Mouse (Mus musculus): ENCODE results near the gene Smad3.

The Smad3 gene

DNA sequence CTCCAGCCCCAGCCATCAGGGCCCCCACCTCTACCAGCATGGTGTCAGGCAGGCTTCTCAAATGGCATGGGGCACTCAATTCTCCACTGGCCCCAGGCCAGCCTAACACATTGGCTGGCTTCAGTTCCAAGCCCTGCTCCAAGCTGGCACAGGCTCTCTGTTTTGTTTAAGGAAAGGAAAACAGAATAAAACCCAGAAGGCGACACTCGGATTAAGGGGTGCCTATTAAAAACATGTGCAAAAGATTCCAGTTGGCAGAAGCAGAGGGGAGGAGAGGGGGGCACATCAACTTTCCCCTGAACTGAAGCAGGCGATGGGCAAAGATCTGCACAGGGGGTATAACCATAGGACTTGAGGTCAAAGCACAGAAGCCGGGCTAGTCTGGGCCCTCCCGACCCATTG, 98.8 kb downstream of the Smad3 start:
- DNase-seq, result no peak

- no peak for DNase-seq
These were observed 99.4 kb downstream of the Smad3 start for GRCm38 (mm10) chr9:63658436-63658835.

DNA sequence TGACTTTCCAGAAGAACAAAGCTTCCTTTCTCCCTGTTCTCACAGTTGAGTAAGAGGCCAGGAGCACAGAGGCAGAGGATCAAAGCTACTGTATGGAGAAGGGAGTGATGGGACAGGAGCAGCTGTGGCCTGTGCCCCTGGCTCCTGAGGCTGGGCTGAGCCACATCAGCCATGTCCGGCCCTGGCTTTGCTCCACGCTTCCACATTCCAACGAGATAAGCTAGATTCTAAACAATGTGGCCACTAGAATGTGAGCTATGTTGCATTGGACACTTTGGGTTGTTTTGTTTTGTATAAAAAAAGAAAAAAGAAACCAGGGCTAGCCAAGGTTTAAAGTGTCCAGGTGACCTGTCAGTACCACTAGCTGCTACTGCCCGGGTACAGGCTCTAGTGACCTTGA, 100.6 kb downstream of the Smad3 start:
- DNase-seq, result no peak

DNA sequence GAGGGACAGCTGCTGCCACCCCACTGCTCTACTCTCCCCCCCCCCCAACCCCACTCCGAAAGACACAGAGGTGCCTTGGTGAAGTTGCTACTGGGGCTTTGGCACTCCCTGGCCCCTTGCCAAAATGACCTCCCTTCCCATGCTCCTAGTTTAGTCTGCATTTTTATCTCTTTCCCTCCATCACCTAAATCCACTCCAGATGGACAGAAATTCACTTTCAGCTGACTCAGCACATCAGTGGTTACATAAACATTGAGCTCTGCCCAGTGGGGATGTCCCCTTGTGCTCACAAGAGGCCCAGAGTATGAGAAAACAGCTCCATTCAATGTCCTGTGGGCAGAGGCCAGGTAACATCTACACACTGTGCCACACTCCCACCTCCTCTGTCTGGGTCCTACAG, 102.7 kb downstream of the Smad3 start:
- DNase-seq, result no peak

DNA sequence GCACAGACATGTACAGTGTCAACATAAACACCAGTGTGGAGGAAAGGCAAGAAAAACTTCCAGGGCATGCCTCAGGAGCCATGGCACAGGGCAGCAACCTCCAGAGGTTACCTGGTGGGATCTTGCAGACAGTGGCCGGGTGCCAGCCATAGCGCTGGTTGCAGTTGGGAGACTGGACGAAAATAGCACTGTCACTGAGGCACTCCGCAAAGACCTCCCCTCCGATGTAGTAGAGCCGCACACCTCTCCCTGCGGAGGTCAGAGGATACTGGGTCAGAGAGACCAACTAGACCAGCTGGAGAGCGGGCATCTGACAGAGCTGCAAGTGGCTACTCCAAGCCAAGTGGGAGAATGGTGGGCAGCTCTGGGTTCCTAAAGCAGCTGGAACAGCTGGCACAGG, 103.2 kb downstream of the Smad3 start:
- no peak for DNase-seq

- no peak for DNase-seq
These were observed 104.1 kb downstream of the Smad3 start for GRCm38 (mm10) chr9:63653666-63654065.

DNA sequence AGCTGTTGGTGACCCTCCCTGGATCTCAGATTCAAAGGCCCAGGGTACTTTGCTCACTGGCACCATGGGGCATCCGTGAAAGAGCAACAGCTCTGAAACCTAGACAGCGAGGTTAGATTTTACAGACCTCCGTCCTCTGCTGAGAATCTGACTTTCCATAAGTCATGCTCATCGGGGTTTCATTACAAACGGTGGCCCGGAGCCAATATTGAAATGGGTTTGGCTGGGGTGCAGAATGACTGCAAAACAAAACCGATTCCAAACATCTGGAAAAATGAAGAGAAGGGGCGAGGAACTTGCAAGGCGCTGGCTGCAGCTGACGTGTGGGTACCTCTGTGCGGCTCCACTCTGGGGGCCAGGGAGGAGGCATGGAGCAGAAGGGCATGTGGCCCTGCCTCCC, 106.2 kb downstream of the Smad3 start:
- no peak for DNase-seq

DNA sequence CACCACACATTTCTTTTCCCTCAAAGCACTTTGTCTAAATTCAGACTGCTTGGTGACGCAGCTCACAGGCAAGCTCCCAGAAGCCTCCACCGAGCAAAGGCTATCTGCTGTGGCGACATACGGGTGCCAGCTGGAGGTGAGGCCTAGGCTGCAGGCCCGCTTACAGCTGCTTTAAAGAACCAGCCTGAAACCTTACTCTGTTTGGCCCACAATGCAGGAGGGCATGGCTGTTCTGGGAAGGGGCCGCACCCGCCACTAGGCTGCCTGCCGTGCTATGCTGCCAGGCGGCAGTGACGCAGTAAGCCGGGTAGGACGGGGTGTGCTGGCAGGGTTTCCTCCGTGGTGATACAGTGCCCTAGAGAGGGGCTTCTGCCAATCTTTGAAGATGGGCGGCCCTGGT, 106.9 kb downstream of the Smad3 start:
- DNase-seq, result no peak

DNA sequence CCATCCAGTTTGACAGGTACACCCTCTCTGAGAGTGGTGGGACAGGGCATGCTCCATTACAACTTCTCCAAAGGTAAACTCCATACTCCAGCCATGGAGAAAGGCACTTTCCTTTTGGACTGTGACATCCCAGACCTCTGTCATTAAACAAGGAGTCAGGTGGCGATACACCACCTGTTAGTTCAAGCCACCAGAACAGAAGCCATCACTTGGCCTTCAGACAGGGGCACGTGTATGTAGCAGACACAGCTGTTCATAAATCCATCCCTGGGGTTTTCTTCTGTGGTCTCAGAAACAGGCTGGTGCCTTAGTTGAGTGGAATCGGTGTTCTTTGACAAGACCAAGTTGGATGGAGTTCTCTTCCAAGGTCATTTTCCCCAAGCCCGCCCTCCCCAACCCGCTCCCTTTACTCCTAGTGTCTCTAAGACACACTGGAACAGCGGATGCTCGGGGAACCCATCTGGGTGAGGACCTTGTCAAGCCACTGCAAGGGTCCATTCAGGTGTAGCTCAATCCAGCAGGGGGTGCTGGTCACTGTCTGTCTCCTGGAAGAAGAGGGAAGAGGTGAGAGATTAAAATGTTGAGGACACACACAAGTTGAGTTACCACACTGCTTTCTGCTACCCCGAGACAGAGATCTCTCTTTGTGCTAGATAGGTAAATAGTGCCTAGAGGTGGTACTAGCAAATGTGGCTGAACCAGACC, 107.8 kb downstream of the Smad3 start:
- no peak for DNase-seq

- no peak for DNase-seq
These were observed 109.3 kb downstream of the Smad3 start for GRCm38 (mm10) chr9:63648520-63648918.

DNA sequence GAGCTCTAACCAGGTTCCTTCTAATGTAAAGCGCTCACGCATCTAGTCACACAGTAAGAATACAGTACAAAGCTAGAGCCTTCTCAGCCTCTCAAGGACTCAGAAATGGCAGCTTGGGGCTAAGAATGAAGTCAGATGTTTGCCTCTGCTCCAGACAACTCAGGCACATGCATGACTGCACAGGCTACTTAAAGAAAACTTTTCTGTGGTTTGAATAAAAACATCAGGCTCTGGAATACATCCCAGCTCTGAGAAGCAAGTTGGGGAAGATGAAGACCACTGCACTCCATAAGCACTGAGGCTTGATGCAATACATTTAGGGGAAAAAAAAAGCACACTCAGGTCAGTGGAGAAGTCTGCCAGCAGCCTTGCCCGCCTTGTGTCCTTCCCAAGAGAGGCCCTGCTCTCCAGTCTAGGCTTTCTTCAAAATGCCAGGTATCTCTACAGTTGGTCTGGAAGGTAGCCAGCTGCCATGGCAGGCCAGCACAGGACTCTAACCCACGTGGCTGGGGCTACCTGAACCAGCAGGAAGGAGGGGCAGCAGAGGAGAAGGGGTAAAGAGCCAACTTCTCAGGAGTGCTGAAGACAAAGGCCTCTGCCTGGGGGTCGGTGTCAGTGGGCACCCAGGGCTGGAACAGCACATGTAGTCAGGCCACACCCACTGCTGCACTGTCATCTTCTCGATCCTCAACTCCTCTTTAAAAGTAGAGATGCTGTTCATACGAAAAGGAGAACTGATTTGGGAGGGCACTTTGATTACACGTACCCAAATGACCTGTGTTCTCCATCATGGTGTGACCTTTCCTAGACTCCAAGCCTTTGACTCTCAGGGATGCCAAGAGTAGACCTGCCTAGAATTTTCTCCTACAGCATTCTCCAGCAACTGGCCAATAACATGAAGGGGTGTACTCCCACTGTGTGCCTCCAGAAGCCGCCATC, 109.9 kb downstream of the Smad3 start:
- DNase-seq, result no peak

DNA sequence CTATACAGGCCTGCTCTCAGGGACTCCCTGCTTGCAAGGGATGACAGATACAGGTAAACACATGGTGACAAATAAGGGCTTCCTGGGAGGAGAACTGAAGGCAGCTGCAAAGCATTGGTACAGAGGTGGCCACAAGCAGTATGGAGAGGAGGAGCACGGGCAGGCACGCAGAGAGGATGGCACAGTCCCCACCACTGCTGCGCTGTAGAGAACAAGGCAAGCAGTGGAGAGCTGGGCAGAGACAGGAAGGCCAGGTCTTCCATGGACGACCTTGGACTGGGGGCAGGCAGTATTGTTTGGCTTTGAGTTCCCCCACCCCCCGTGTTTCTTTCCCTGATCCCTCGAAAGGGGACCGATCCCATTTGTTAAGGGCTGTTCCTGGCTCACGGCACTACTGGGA, 112.7 kb downstream of the Smad3 start:
- DNase-seq, result no peak

DNA sequence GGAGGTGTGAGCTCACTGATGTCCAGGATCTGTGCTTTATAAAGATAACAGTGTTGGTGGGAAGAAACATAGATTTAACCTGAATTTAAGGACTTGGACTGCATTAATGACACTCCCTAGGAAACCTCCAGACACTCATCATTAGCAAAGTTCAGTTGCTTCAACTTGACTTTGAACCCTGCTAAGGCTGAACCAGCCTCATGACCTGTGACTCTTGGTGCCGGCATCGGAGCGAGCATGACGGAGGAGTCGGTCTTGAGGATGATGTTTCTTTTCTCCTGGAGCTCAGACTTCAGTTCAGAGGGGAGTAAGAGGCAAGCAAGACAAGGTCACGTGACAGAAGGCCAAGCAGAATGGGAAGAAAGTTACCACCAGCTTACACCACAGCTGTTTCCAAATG, 113.8 kb downstream of the Smad3 start:
- DNase-seq, result no peak

GRCm38 (mm10) chr9:63641983-63642646, 115.7 kb downstream of the Smad3 start:
- no peak for DNase-seq

DNA sequence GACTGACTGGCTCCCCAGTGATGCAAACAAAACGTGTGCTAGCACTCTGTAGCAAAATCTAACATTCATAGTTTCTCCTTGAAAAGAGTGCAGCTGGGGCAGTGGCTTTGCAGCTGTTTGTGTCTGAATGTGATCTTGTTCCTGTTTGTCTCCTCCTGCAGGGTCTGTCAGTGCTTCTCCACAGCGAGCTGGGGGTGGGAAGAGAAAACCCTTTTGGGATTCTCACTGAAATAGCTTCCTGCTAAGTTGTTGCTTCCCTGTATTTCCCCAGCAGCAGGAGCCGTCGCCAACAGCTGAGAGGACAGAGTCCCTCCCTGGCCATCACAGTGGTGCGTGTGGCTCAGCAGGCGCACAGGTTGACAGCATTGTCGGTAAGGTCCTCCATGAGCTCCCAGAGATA, 121.7 kb downstream of the Smad3 start:
- DNase-seq, result no peak

DNA sequence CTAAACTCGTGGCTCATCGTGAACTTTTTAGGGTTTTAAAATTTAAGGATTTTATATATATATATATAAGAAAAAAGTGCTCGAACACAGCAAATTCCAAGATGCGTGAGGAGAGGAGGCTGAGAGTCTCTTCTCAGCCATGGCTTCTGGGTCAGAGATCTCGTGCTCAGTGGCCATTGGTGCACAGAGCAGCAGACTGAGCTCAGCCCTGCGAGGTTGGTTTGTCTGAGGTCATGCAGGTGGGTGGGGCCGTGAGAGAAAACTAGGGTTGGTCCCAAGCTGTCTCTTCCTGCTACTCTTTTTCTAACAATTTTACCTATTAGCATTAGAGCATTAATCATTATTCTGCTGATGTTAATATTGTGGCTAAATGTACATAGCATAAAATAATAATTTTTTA, 124.5 kb downstream of the Smad3 start:
- DNase-seq, result no peak

GRCm38 (mm10) chr9:63632924-63633323, 124.9 kb downstream of the Smad3 start:
- DNase-seq, result no peak

DNA sequence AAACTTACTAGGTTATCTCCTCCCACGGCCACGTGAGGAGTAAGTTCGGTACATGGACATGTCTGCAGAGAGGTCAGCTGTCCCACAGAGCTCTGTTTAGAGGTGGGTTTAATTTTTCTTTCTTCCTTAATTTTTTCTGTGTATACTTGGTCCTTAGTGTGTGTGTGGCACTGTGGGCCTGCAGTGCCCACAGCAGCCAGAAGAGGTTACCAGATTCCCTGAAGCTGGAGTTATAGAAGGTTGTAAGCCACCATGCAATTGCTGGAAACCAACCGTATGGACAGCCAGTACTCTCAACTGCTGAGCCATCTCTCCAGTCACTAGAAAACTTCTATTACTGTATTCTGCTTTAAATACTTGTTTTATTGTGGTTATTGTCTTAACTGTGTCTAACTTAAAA, 125.7 kb downstream of the Smad3 start:
- DNase-seq, result no peak

GRCm38 (mm10) chr9:63625090-63625756, 132.6 kb downstream of the Smad3 start:
- DNase-seq, result no peak

- no peak for DNase-seq
These were observed 133.8 kb downstream of the Smad3 start for GRCm38 (mm10) chr9:63623895-63624569.

GRCm38 (mm10) chr9:63617967-63618366, 139.8 kb downstream of the Smad3 start:
- DNase-seq, result no peak

Measured in right cerebral cortex, postnatal 14 days (tissue).